Mouse (Mus musculus) CH12.LX (cell line): ENCODE results near the gene Clec1a. TPM values are rescaled to one million over a fixed set of nuclear protein-coding genes. Genes with fewer than 3 reads are reported as not detected.
A peak's percentile ranks its signal among the peaks of the same experiment; 100 is the strongest.

Experiments used
- DNase-seq: peaks from one replicate; pipeline ENCODE4 v3.0.0-alpha.2; 2013; ENCODE audit errors: extremely low read depth
- H3K27ac ChIP-seq: 2 replicates; pipeline ENCODE4 v1.5.1; 2012; ENCODE audit warnings: low read depth, mild to moderate bottlenecking, control low read depth, moderate library complexity; ENCODE audit not compliant: insufficient read depth
- H3K27me3 ChIP-seq: replicated peaks from 2 replicates; pipeline ENCODE3; 2012; ENCODE audit warnings: inconsistent platforms
- H3K36me3 ChIP-seq, 2 experiments: replicated peaks in 1 of 2; 2 replicates each; pipeline versions ENCODE3 to v1.6.1; 2012; ENCODE audit warnings: inconsistent platforms in 1 of 2, low read length in 1 of 2, mild to moderate bottlenecking in 1 of 2, mixed read lengths in 1 of 2, moderate library complexity in 1 of 2; ENCODE audit not compliant: control insufficient read depth in 1 of 2, insufficient read depth in 1 of 2
- H3K4me1 ChIP-seq, 2 experiments: 2 replicates each; pipeline ENCODE4 v1.6.1; 2012; ENCODE audit warnings: inconsistent platforms in 1 of 2, moderate library complexity in 1 of 2; ENCODE audit not compliant: insufficient read depth in 2 of 2, control insufficient read depth in 1 of 2
- H3K4me2 ChIP-seq: 2 replicates; pipeline ENCODE4 v1.6.1; 2012; ENCODE audit warnings: low read depth, mild to moderate bottlenecking, control low read depth; ENCODE audit not compliant: poor library complexity, insufficient read depth, severe bottlenecking
- H3K4me3 ChIP-seq, 3 experiments: fragments of 150-350 bp in 1 of 3; sonication (generic) in 1 of 3; replicated peaks in 1 of 3; 2 replicates each; pipeline versions ENCODE3 to v1.5.1; 2011 to 2012; ENCODE audit warnings: low read depth in 2 of 3, low read length in 2 of 3, mild to moderate bottlenecking in 2 of 3, moderate library complexity in 2 of 3, control low read depth in 1 of 3, improper control_type of control experiment in 1 of 3, inconsistent platforms in 1 of 3, mixed read lengths in 1 of 3; ENCODE audit not compliant: poor library complexity in 1 of 3
- H3K79me2 ChIP-seq: replicated peaks from 2 replicates; pipeline ENCODE4 v1.6.1; 2012; ENCODE audit warnings: mild to moderate bottlenecking, moderate library complexity; ENCODE audit not compliant: control insufficient read depth, poor library complexity, insufficient read depth, severe bottlenecking; ENCODE audit errors: extremely low read depth
- H3K9ac ChIP-seq: 2 replicates; pipeline ENCODE4 v1.6.1; 2012; ENCODE audit warnings: low read depth, mild to moderate bottlenecking, control low read depth, moderate library complexity; ENCODE audit not compliant: insufficient read depth
- H3K9me3 ChIP-seq: replicated peaks from 2 replicates; pipeline ENCODE3; 2012; ENCODE audit warnings: low read length, inconsistent platforms, mixed read lengths
- E2F4 ChIP-seq: IDR thresholded peaks from 2 replicates; pipeline ENCODE4 v1.6.1; 2011; ENCODE audit warnings: low read depth, low read length, improper control_type of control experiment; ENCODE audit not compliant: insufficient replicate concordance
- ELF1 ChIP-seq: IDR thresholded peaks from 2 replicates; pipeline ENCODE4 v1.6.1; 2014; ENCODE audit warnings: low read depth, mild to moderate bottlenecking, inconsistent platforms, low read length, improper control_type of control experiment
- EP300 ChIP-seq: IDR thresholded peaks from 2 replicates; pipeline ENCODE4 v1.6.1; 2011; ENCODE audit warnings: low read length, improper control_type of control experiment
- ETS1 ChIP-seq: conservative IDR thresholded peaks from 2 replicates; pipeline ENCODE4 v1.6.1; 2012; ENCODE audit warnings: low read depth, mild to moderate bottlenecking, inconsistent platforms, low read length, improper control_type of control experiment, moderate library complexity
- MAFK ChIP-seq: IDR thresholded peaks from 2 replicates; pipeline ENCODE4 v1.6.1; 2011; ENCODE audit warnings: low read length, improper control_type of control experiment; ENCODE audit not compliant: insufficient replicate concordance
- MAZ ChIP-seq: IDR thresholded peaks from 2 replicates; pipeline ENCODE4 v1.6.1; 2012; ENCODE audit warnings: low read depth, mild to moderate bottlenecking, inconsistent platforms, low read length, improper control_type of control experiment, moderate library complexity
- MXI1 ChIP-seq: IDR thresholded peaks from 2 replicates; pipeline ENCODE4 v1.6.1; 2011; ENCODE audit warnings: mild to moderate bottlenecking, low read depth, low read length, improper control_type of control experiment
- NRF1 ChIP-seq: IDR thresholded peaks from 2 replicates; pipeline ENCODE4 v1.6.1; 2014; ENCODE audit warnings: low read depth, mild to moderate bottlenecking, inconsistent platforms, low read length, improper control_type of control experiment, moderate library complexity
- RCOR1 ChIP-seq: conservative IDR thresholded peaks from 2 replicates; pipeline ENCODE4 v1.6.1; 2012; ENCODE audit warnings: low read depth, mild to moderate bottlenecking, inconsistent platforms, low read length, improper control_type of control experiment
- SMC3 ChIP-seq: IDR thresholded peaks from 2 replicates; pipeline ENCODE4 v1.6.1; 2011; ENCODE audit warnings: low read depth, low read length, improper control_type of control experiment
- TBP ChIP-seq: conservative IDR thresholded peaks from 2 replicates; pipeline ENCODE4 v1.6.1; 2011; ENCODE audit warnings: low read depth, low read length, improper control_type of control experiment
- TCF12 ChIP-seq: IDR thresholded peaks from 2 replicates; pipeline ENCODE4 v1.6.1; 2014; ENCODE audit warnings: low read depth, mild to moderate bottlenecking, inconsistent platforms, low read length, improper control_type of control experiment
- dilution Hi-C: fragments of 300-500 bp; cut with MboI; formaldehyde crosslinking; loops from 2 replicates; pipeline ENCODE4 v1.14.3; 2020; ENCODE audit warnings: low sequenced_read_pairs; ENCODE audit not compliant: extremely low pct_unique_long_range_greater_than_20kb, extremely low pct_ligation_motif_present
- in situ Hi-C: fragments of 300-500 bp; cut with MboI; formaldehyde crosslinking; loops from 3 replicates; pipeline ENCODE4 v1.14.3; 2019; ENCODE audit warnings: low sequenced_read_pairs, low pct_ligation_motif_present, low pct_unique_long_range_greater_than_20kb, mixed read lengths
- polyA plus RNA-seq: library from polyadenylated mRNA; unstranded; fragments of >175 nt; gene quantifications from 2 replicates; pipeline ENCODE4 v1.2.1, GENCODE M21; 2012; ENCODE audit warnings: low read depth; ENCODE audit not compliant: insufficient read length
- total RNA-seq, 2 experiments: library from RNA; depleted of rRNA; stranded (reverse); fragments of 300-350 nt in 1 of 2; fragments of >200 nt in 1 of 2; gene quantifications; 2 replicates each; pipeline ENCODE4 v1.2.3; 2012 to 2014

Gene Clec1a
- total and polyA plus RNA-seq, 3 experiments, result not detected

- H3K4me3 ChIP-seq, result no peak overlapping the region
- H3K9me3 ChIP-seq, result peaks cover 8% of the 10 kb centered on the region
- H3K79me2 ChIP-seq, result no peaks in the 10 kb centered on the region
- TF ChIP-seq RCOR1 (no peak), MAZ (no peak), EP300 (no peak), NRF1 (no peak), ETS1 (no peak), MXI1 (no peak), SMC3 (no peak), E2F4 (no peak), MAFK (no peak), ELF1 (no peak), TBP (no peak), TCF12 (no peak)
- no peak overlapping the region for H3K9ac ChIP-seq
- H3K27me3 ChIP-seq, result no peaks in the 10 kb centered on the region
- no peak overlapping the region for H3K4me2 ChIP-seq
- no peaks in the 10 kb centered on the region for H3K4me1 ChIP-seq
- no peaks in the 10 kb centered on the region for H3K36me3 ChIP-seq
- H3K27ac ChIP-seq, result no peak overlapping the region
- in situ Hi-C loops (loop anchor here (10.0 kb wide), 1 partner anchor 134 kb away; the partner anchor contains the start of gene Tmem52b), dilution Hi-C loops (no loop called here)
- DNase-seq, result no peak
These were observed 71.3 kb downstream of the Clec1a start for GRCm38 (mm10) chr6:129380454-129380853.

DNA sequence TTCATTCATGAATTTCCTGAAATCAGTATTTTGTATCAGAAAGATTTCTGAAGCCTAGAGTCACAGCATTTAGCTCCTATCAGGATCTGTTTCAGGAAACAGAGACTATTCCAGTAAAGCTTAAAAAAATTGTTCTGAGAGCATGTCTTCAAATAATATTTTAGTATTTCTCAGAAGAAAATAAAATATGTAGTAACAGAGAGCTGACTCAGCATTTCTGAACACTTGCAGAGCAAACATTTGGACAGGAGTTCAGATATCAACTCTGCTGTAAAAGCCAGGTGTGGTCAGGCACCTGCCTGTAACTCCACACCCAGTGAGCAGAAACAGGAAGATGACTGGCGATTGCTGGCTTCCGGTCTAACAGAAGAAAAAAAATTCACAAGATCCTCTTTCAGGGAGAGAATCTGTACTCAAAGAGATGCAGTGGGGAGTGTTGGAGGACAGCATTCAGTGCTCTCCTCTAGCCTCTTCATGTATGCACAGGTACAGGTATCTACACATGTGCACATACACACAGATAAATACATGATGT is 76.8 kb downstream of the Clec1a start:
- no peak overlapping the region for H3K4me2 ChIP-seq
- H3K27ac ChIP-seq, result no peak overlapping the region
- dilution Hi-C loops (no loop called here), in situ Hi-C loops (loop anchor here (25.0 kb wide), 1 partner anchor 538 kb away; the partner anchor contains the start of genes Gm44511 and Klrb1b)
- DNase-seq, result no peak
- H3K79me2 ChIP-seq, result no peaks in the 10 kb centered on the region
- H3K4me1 ChIP-seq, result no peaks in the 10 kb centered on the region
- H3K36me3 ChIP-seq, result no peaks in the 10 kb centered on the region
- H3K27me3 ChIP-seq, result no peaks in the 10 kb centered on the region
- H3K4me3 ChIP-seq, result no peak overlapping the region
- peak; percentile 95 for TF ChIP-seq MAFK
- no peak for TF ChIP-seq TCF12
- peaks cover 11% of the 10 kb centered on the region for H3K9me3 ChIP-seq
- no peak overlapping the region for H3K9ac ChIP-seq

Other genes starting within 250 kb of the Clec1a start
- 112 and 132 TPM in 2 replicates for gene Cd69, start 176.6 kb downstream of the Clec1a start, total RNA-seq (2012; rRNA removed)
- 229 and 269 TPM in 2 replicates for gene Cd69, start 176.6 kb downstream of the Clec1a start, total RNA-seq (2014; rRNA removed)
- gene Cd69, start 176.6 kb downstream of the Clec1a start, polyA plus RNA-seq, result 71.2 and 71.3 TPM in 2 replicates
- 2.0 and 2.8 TPM in 2 replicates for gene 4922502D21Rik, start 120.2 kb downstream of the Clec1a start, total RNA-seq (2012; rRNA removed)
- 0.23 and 0.42 TPM in 2 replicates for gene 4922502D21Rik, start 120.2 kb downstream of the Clec1a start, total RNA-seq (2014; rRNA removed)
- 0.46 and 0.61 TPM in 2 replicates for gene 4922502D21Rik, start 120.2 kb downstream of the Clec1a start, polyA plus RNA-seq
- 1.7 TPM in 2 replicates for gene Clec12a, start 109.3 kb downstream of the Clec1a start, total RNA-seq (2012; rRNA removed)
- gene Clec12a, start 109.3 kb downstream of the Clec1a start, total RNA-seq (2014; rRNA removed), result 11.9 and 12.6 TPM in 2 replicates
- gene Clec12a, start 109.3 kb downstream of the Clec1a start, polyA plus RNA-seq, result 6.5 and 8.0 TPM in 2 replicates
- not detected in 2 replicates for gene Clec12b, start 66.1 kb downstream of the Clec1a start, total RNA-seq (2012; rRNA removed)
- not detected in 2 replicates for gene Clec12b, start 66.1 kb downstream of the Clec1a start, total RNA-seq (2014; rRNA removed)
- gene Clec12b, start 66.1 kb downstream of the Clec1a start, polyA plus RNA-seq, result not detected in 2 replicates
- gene Clec1b, start 54.7 kb downstream of the Clec1a start, total RNA-seq (2012; rRNA removed), result not detected in 2 replicates
- gene Clec1b, start 54.7 kb downstream of the Clec1a start, total RNA-seq (2014; rRNA removed), result not detected in 2 replicates
- not detected in 2 replicates for gene Clec1b, start 54.7 kb downstream of the Clec1a start, polyA plus RNA-seq
- not detected in 2 replicates for gene Clec9a, start 43.1 kb downstream of the Clec1a start, total RNA-seq (2012; rRNA removed)
- not detected in 2 replicates for gene Clec9a, start 43.1 kb downstream of the Clec1a start, total RNA-seq (2014; rRNA removed)
- gene Clec9a, start 43.1 kb downstream of the Clec1a start, polyA plus RNA-seq, result not detected in 2 replicates
- not detected in 2 replicates for gene Olr1, start 55.2 kb upstream of the Clec1a start, total RNA-seq (2012; rRNA removed)
- gene Olr1, start 55.2 kb upstream of the Clec1a start, total RNA-seq (2014; rRNA removed), result not detected in 2 replicates
- gene Olr1, start 55.2 kb upstream of the Clec1a start, polyA plus RNA-seq, result not detected in 2 replicates
- gene Tmem52b, start 60.6 kb upstream of the Clec1a start, total RNA-seq (2012; rRNA removed), result not detected in 2 replicates
- not detected in 2 replicates for gene Tmem52b, start 60.6 kb upstream of the Clec1a start, total RNA-seq (2014; rRNA removed)
- gene Tmem52b, start 60.6 kb upstream of the Clec1a start, polyA plus RNA-seq, result not detected in 2 replicates
- gene Gabarapl1, start 81.2 kb upstream of the Clec1a start, total RNA-seq (2012; rRNA removed), result 43.9 and 46.3 TPM in 2 replicates
- 75.2 and 80.8 TPM in 2 replicates for gene Gabarapl1, start 81.2 kb upstream of the Clec1a start, total RNA-seq (2014; rRNA removed)
- gene Gabarapl1, start 81.2 kb upstream of the Clec1a start, polyA plus RNA-seq, result 96.2 and 102 TPM in 2 replicates
- not detected in 2 replicates for gene Klre1, start 125.9 kb upstream of the Clec1a start, total RNA-seq (2012; rRNA removed)
- not detected in 2 replicates for gene Klre1, start 125.9 kb upstream of the Clec1a start, total RNA-seq (2014; rRNA removed)
- not detected in 2 replicates for gene Klre1, start 125.9 kb upstream of the Clec1a start, polyA plus RNA-seq
- gene Klrd1, start 139.8 kb upstream of the Clec1a start, total RNA-seq (2012; rRNA removed), result not detected in 2 replicates
- gene Klrd1, start 139.8 kb upstream of the Clec1a start, total RNA-seq (2014; rRNA removed), result 0.49 TPM in 1 of 2 replicates, not detected in the other
- gene Klrd1, start 139.8 kb upstream of the Clec1a start, polyA plus RNA-seq, result not detected in 2 replicates
- not detected in 2 replicates for gene Klrk1, start 171.9 kb upstream of the Clec1a start, total RNA-seq (2012; rRNA removed)
- not detected in 2 replicates for gene Klrk1, start 171.9 kb upstream of the Clec1a start, total RNA-seq (2014; rRNA removed)
- not detected in 2 replicates for gene Klrk1, start 171.9 kb upstream of the Clec1a start, polyA plus RNA-seq
- not detected in 2 replicates for gene Klrc3, start 191.3 kb upstream of the Clec1a start, total RNA-seq (2012; rRNA removed)
- gene Klrc3, start 191.3 kb upstream of the Clec1a start, total RNA-seq (2014; rRNA removed), result not detected in 2 replicates
- not detected in 2 replicates for gene Klrc3, start 191.3 kb upstream of the Clec1a start, polyA plus RNA-seq
- not detected in 2 replicates for gene Klrc2, start 208.7 kb upstream of the Clec1a start, total RNA-seq (2012; rRNA removed)
- gene Klrc2, start 208.7 kb upstream of the Clec1a start, total RNA-seq (2014; rRNA removed), result not detected in 2 replicates
- gene Klrc2, start 208.7 kb upstream of the Clec1a start, polyA plus RNA-seq, result not detected in 2 replicates
- not detected in 2 replicates for gene Klrc1, start 227.0 kb upstream of the Clec1a start, total RNA-seq (2012; rRNA removed)
- not detected in 2 replicates for gene Klrc1, start 227.0 kb upstream of the Clec1a start, total RNA-seq (2014; rRNA removed)
- gene Klrc1, start 227.0 kb upstream of the Clec1a start, polyA plus RNA-seq, result not detected in 2 replicates